Mouse (Mus musculus): ENCODE measurements around the gene Spin2f. TPM values are rescaled to one million over a fixed set of nuclear protein-coding genes. Genes with fewer than 3 reads are reported as not detected.
"Not testable (repeated sequence)": the region's sequence is repeated elsewhere in the genome, so short reads cannot be mapped to it uniquely, and the experiment has no call there.

Gene Spin2f
- not detected in 2 replicates for polyA plus RNA-seq (2016; fragmentation: Nextera tagmentation; extraction: Ambion mirVana)

DNA sequence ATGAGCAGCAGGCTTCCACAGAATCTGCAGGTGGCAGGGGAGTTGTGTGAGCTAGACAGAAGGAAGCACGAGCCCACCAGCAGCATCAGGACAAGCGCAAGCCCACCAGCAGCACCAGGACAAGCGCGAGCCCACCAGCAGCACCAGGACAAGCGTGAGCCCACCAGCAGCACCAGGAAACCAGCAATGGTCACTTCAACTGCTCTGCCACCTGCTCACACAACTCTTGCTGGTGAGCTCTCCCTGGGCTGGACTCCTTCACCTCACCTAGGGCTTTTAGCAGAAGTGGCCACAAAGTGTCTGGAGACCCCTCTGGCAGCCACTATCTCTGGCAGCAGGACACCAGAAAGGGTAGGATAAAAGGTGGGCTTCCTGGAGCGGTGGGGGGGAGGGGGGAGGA, at the start of gene Spin2f:
TSS of gene Spin2f (plus strand) at position 301 of the 400 bp plus-strand sequence.
- H3K9me3 ChIP-seq (replicated peaks); H3K36me3 ChIP-seq; H3K9ac ChIP-seq; H3K4me3 ChIP-seq; H3K27me3 ChIP-seq; ATAC-seq (ENCODE audit: low FRiP score); H3K4me2 ChIP-seq (replicated peaks); H3K27ac ChIP-seq; H3K4me1 ChIP-seq: not testable (repeated sequence)
- WGBS, result 59% methylated on average over 1 of the region's 6 CpGs

- not testable (repeated sequence) for H3K9ac ChIP-seq; H3K27me3 ChIP-seq; H3K4me3 ChIP-seq; ATAC-seq (ENCODE audit: low FRiP score); H3K27ac ChIP-seq; H3K4me2 ChIP-seq (replicated peaks); H3K36me3 ChIP-seq; H3K4me1 ChIP-seq
- WGBS, result 88% methylated on average over 7 of the region's 7 CpGs
- peaks cover 29% of the 10 kb centered on the region for H3K9me3 ChIP-seq (replicated peaks)
These were observed 41.6 kb upstream of the Spin2f start for GRCm38 (mm10) chrX:31212136-31212535.

- H3K4me2 ChIP-seq (replicated peaks); H3K4me1 ChIP-seq; H3K4me3 ChIP-seq; H3K27me3 ChIP-seq; H3K36me3 ChIP-seq; ATAC-seq (ENCODE audit: low FRiP score); H3K9ac ChIP-seq; H3K27ac ChIP-seq: not testable (repeated sequence)
- 85% methylated on average over 9 of the region's 9 CpGs for WGBS
- H3K9me3 ChIP-seq (replicated peaks), result peaks cover 45% of the 10 kb centered on the region
These were observed 30.2 kb upstream of the Spin2f start for GRCm38 (mm10) chrX:31223536-31223935.

GRCm38 (mm10) chrX:31235088-31235487, 18.6 kb upstream of the Spin2f start:
- H3K27me3 ChIP-seq; H3K36me3 ChIP-seq; H3K4me2 ChIP-seq (replicated peaks); ATAC-seq (ENCODE audit: low FRiP score); H3K4me3 ChIP-seq; H3K4me1 ChIP-seq; H3K27ac ChIP-seq; H3K9ac ChIP-seq: not testable (repeated sequence)
- H3K9me3 ChIP-seq (replicated peaks), result peaks cover 47% of the 10 kb centered on the region
- 62% methylated on average over 4 of the region's 4 CpGs for WGBS

DNA sequence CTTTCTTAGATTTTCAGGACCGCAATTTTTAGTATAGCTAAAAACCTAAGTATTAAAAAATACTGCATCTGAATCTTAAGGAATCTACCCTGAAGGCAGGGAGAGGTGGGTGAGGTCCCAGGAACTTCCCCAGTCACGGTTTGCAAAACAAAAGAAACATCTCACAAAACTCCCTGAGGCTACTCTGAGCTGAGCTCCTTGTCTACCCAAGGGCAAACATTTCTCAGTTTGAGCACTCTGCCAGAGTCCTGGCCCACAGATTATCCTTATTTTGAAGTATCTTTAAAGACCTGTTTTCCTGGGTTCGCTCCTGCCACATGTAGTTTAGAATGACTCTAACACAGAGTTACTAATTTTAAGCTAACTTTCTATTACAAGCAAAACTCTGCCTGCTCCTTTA, 11.9 kb upstream of the Spin2f start:
- H3K27ac ChIP-seq; H3K36me3 ChIP-seq; H3K9ac ChIP-seq; H3K4me2 ChIP-seq (replicated peaks); H3K4me1 ChIP-seq; H3K27me3 ChIP-seq; ATAC-seq (ENCODE audit: low FRiP score); H3K4me3 ChIP-seq: not testable (repeated sequence)
- WGBS, result 78% methylated on average over 3 of the region's 3 CpGs
- H3K9me3 ChIP-seq (replicated peaks), result peaks cover 21% of the 10 kb centered on the region

Other genes starting within 250 kb of the Spin2f start
- not detected in 2 replicates for gene Btbd35f29, start 136.2 kb upstream of the Spin2f start, polyA plus RNA-seq (2016; fragmentation: Nextera tagmentation; extraction: Ambion mirVana)
- gene Btbd35f26, start 82.6 kb downstream of the Spin2f start, polyA plus RNA-seq (2016; fragmentation: Nextera tagmentation; extraction: Ambion mirVana), result not detected in 2 replicates
- not detected in 2 replicates for gene Btbd35f19, start 130.0 kb downstream of the Spin2f start, polyA plus RNA-seq (2016; fragmentation: Nextera tagmentation; extraction: Ambion mirVana)

Measured in hindbrain, embryonic 12.5 days (tissue).